Mouse (Mus musculus) R1 (cell line): ENCODE data around the gene Akt1s1.

Source experiments
- DNase-seq: peaks from one replicate; pipeline ENCODE4 v3.0.0-alpha.2; 2018; ENCODE audit warnings: low read depth, low spot score

Gene Akt1s1

DNA sequence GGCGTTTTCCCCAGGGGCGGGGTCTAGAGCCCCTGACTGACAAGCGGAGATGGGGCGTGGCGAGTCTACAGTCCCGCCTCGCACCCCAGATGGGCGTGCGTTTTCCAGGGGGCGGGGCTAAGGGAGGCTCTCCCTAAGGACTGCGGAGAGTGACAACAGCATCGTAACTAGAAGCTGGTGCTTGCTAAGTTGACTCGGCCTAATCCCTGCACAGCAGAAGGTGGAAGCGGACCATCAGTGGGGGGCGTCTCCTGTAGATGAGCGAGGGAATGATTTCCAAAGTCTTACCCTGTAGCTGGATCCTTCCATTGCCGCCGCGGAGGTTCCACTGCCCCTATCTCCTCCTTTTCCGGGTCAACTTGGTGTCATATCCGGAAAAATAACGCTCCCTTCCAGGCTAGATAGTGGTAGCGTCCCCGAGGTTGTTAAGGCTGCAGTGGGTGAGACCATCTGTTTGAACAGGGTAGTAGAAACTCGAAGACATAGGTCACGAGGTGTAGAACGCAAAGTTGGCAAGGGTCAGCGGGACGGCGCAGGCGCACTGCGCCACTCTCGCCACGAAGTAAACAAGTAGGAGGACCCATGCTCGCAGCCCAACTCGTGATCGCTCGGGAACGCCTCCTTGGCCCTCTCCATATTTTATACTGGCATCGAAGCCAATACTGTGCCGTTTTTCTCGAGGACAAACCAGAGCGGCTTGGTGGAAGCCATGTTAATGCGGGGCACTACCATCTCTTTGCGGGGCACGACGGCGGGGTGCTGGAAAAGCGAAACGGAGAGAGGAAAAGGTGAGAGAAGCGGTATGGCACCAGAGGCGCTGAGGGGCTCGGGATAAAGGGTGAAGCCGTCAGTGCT, at the start of gene Akt1s1, which contains the start of gene Tbc1d17:
Gene Akt1s1 (plus strand): TSS at position 431 of the 855 bp plus-strand sequence.
Gene Tbc1d17 (minus strand): TSS at position 519 of the 855 bp plus-strand sequence.
- DNase-seq = peak; percentile 100

DNA sequence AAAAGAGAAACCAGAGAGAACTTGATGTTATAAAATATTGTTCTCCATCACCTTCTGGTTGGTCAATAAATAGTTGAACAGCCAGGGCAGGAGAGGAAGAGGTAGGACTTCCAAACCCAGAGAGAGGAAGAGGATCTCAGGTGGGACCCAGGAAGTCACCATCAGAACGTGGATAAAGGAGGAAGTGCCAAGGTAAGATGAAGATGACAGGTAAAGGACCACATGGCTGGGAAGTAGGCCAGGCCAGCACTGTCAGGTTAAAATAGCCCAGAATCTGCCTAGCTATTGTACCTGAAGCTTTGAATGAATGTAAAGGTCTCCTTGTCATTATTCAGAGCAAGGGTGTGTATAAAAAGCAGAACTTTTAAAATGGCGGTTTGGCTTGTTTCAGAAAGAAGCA, 39.9 kb upstream of the Akt1s1 start:
- DNase-seq = no peak

DNA sequence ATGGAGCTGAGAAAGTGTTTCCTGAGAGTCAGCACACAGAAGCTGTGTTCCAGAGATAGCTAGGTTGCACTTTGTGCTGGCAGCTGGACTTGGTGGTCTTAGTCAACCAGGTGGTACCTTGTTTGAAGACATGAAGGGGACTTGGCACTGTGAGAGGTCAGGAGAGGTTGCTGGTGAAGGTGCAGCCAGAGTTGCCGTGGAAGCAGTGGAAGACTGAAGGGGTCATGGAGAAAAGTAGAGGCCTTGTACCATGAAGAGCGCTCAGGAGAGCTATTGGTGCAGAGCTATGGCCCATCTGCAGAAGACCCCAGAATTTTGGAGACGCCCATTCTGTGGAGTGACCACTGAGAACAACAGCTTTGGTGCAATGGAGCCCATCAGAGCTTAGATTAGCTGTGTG, 39.3 kb upstream of the Akt1s1 start:
- no peak for DNase-seq

DNA sequence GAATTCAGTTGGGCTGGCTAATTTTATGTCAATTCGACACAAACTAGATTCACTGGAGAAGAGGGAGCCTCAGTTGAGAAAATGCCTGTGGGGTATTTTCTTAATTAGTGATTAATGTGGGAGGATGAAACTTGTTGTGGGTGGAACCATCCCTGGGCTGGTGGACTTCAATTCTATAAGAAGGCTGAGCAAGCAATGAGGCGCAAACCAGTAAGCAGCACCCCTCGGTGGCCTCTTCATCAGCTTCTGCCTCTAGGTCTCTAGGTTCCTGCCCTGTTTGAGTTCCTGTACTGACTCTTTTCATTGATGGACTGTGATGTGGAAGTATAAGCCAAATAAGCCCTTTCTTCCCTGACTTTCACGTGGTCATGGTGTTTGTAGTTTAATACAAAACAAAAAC, 38.4 kb upstream of the Akt1s1 start:
- no peak for DNase-seq

DNA sequence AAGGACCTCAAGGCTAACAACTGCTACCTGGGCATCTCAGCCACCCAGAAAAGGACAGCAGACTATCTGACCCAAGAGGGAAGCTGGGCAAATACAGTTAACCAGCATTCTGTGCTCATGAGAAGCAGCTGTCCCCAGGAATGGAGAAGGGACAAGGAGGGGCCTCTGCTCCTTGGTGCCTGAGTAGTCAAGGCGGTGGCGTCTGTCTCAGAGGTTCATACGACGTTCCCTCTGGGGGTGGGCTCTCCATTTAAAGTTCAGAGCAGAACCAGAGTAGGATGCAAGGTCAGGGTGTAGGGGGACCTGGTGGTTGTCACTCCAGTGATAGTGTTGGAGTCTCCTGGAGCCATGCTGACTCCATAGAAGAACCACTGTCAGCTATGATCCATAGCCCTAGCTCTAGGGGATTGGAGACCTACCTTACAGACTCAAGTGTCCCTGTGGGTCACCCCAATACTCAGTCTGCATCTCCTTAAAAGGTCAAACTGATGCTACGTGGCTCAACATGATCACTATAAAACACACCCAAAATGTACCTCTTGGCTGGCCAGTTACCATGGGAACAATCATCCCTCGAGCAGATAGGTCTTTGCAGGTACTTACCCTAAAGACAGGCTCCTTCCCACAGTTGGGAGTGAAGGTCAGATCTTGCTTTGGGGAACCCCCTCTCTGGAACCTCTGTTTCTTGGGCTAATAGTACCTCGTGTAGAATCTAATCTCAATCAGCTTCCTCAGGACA, 37.8 kb upstream of the Akt1s1 start:
- DNase-seq = no peak

DNA sequence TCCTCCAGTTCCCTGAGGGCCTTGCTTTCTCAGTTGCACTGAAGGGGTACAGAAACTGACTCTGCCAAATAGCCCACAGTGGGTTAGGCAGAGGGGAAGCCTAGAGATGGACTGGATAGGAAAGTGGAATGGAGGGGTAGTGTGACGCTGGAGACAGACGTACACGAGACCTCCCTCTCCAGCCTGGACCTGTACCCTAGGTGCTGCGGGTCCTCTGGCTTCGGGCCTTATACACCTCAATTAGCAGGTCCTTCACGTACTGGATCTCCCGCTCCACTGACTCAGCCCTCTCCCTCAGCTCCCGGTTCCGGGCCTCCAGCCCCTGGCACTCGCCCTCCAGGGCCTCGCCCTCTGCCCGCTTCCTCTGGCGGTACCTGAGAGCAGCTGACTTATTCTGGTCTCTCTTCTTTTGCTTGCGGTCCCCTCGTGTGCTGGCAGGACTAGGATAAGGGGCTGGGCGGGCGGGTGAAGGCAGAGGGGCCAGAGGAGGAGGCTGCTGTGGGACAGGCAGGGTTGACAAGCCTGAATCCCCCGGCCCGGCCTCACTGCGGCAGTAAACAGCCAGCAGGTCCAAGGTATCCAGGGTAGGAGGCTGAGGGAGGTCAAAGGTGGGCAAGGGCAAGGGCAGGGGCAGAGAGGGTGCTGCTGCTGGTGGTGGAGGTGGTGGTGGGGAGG, 36.0 kb upstream of the Akt1s1 start:
- no peak for DNase-seq

DNA sequence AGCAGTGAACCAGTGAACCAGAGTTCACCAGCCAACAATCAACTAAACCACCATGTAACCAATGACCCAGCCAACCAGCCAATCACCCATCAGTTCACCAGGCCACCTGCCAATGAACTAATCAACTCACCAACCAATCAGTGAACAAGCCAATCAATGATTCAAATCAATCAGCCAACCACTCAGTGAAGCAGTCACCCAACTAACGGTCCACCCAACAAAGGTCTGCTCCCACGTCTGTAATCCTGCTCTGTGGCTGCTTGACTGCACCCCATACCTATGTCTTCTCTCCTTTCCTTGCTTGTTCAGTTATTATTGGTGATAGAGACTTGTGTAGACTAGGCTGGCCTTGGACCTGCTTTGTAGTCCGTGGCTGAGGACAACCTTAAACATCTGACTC, 34.8 kb upstream of the Akt1s1 start:
- DNase-seq = no peak

DNA sequence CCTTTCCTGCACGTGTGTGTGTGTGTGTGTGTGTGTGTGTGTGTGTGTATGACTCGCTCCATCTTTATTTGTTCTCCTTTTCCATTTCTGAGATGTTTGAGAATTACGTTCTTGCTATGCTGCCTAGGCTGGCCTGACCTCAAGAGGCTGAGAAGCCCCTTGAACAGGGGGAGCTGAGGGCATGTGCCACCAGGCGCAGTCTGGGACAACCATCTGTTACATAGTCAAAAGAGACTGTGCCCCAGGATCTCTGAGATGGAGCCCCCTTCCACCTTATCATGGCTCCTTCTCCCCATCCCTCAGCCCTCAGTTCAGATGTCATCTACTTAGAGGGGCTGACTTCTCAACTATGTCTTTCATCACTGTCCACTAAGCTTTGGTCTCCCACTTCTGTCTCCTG, 34.4 kb upstream of the Akt1s1 start:
- no peak for DNase-seq

DNA sequence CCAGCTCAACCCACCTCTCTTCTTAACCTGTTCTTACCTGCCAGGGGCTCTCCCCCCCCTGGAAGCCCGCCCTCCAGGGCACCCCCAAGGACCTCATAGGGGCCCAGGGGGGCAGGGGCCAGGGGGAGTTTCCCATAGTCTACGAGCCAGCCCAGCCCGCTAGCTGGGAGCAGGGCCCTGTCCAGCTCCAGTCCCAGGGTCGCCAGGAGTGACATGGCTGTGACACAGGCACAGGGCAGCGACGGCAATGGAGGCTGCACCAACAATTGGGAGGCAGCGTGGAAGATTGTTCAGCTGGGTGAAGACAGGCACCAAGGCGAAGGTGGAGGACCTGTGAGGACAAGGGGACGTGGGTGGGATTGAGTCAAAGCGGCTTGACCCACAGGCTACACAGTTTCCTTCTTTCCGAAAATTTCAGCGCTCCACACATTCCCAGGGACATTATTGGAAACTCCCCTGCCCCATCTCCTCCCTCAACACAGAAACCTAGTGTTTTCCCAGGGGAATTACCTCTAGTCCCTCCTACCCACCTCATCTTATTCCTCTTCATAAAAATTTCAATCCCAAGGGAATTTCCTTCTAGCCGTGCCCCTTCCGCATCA, 33.7 kb upstream of the Akt1s1 start:
- DNase-seq = no peak

DNA sequence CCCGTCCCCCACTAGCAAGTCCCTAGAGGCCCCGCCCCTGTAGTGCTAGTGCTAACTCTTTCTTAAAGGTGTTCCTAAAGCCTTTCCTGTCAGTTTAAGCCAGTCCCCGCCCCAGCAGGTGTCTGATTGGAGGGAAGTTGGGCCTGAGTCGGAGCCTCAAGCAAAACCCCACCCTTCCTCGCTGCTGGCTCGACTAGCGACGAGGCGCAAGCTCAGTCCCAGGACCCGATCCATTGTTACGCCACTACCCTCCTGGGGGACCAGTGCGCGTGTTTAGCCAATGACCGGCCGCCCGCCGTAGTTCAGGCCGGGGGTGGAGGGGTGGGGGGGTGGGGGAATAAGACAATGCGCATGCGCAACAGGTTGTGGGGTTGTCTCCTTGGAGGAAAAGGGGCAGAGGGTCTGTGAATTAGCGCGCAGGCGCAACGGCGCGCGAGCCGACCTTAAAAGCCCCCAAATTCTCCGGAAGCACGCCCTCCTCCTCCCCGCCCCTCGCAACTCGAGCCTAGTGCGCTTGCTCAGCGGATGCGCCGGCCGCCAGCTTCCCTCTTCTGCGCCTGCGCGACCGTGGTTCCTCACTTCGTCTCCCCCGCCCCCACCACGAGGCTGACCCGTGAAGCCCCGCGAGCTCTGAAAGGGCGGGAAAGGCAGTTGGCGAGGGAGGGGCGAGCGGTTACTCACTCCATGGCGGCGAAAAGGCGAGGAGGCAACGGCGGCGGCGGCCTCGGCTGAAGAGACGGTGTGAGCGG, 32.9 kb upstream of the Akt1s1 start, which contains the start of the genes Nup62 and Il4i1:
Gene Nup62 (plus strand): TSS at position 368 of the 749 bp plus-strand sequence.
Gene Il4i1 (plus strand): TSS at position 667 of the 749 bp plus-strand sequence.
- DNase-seq = peak; percentile 100

DNA sequence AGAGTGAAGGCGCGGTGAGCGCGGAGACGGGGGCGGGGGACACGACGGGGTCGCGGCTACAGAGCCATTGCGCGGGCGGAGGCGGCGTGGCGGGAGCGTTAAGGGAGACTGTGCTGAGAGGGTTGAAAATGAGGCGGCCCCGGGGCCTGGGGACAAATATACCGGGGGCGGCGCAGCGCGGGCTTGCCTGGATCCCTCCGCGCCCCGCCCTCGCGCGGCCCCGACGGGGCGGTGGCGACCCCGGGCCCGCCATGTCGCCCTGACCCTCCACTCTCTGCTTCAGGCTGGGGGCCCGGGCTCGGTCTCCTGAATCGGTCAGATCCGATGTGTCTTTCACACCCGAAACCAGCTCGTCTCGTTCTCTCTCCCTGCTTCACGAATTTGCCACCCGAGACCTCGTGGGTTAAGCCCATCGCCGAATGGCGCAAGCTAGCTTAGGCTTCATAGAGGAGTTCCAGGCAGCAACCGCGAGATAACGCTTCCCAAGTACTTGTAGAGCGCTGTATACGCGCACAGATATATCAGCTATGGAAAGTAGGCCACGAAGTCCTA, 32.2 kb upstream of the Akt1s1 start, which contains the start of gene Atf5:
Gene Atf5 (minus strand): TSS at position 189 of the 552 bp plus-strand sequence.
- peak; percentile 57 for DNase-seq

DNA sequence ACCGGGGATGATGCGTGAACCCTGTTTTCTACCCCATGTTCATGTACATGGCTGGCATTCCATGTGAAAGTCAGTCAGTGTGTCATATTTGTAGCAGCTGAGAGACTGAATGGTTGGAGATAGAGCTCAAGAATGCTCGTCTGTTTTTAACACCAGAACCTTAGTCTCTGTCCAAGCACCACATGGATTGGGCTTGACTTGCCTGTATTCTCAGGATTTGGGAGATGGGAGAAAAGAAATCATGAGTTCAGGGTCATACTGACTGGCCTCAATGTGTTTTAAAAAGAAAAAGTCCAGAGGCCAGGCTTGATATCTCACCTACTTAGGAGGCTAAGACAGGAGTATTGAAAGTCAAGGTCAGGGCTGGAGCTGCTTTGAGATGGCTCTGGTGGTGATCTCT, 31.4 kb upstream of the Akt1s1 start:
- no peak for DNase-seq

DNA sequence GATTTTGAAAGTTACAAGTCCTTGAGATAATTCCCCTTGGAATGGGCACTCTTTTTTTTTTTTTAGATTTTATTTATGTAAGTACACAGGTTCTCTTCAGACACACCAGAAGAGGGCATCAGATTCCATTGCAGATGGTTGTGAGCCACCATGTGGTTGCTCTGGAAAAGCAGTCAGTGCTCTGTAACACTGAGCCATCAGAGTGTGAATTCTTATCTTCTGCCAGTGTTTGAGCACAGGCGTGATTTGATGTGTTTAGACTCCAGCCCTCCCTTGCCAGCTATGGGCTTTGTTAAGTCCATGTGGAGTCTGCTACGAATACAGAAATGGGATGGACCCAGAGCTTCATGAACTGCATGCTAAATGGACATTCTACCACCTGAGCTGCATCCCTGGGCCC, 30.6 kb upstream of the Akt1s1 start:
- DNase-seq = no peak

DNA sequence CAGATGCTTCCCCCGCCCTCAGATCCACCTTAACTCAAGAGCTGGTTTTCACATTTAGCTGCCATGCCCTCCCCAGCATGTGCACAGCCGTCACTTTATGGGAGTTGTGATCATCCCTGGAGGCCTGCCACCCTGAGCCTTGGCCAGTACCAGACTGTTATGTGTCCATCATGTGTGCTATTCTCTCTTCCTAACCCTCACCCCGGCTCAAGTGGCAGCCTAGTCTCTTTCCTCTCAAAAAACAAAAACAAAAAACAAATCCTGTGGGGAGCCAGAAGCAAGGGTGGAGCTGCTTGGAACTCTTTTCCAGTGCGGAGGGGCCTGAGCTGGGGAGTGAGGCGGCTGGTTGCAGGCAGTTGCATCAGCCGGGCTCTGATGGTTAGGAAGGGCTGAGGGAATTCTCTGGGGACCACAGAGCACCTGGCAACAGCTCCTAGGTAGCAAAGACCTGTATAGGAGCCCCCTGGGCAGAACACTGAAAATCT, 30.0 kb upstream of the Akt1s1 start:
- peak; percentile 55 for DNase-seq

DNA sequence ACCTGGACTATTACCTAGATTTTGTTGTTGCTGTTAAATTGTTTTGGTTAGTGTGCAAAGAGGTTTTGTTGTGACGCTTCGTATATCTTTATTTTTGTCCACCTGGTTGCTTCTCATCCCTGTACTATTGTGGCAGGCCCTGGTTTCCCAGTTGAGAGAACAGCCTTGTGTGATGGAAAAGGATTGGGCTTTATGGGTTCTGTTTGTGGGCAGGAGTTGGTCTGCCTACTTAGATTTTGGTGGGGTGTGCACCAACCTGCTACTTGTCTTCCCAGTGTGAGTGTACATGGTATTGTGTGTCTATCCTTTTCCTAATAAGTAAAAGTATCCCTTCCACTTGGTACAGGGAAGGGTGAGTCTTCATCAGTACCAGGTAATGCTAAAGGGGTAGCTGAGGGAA, 29.4 kb upstream of the Akt1s1 start:
- DNase-seq = no peak

DNA sequence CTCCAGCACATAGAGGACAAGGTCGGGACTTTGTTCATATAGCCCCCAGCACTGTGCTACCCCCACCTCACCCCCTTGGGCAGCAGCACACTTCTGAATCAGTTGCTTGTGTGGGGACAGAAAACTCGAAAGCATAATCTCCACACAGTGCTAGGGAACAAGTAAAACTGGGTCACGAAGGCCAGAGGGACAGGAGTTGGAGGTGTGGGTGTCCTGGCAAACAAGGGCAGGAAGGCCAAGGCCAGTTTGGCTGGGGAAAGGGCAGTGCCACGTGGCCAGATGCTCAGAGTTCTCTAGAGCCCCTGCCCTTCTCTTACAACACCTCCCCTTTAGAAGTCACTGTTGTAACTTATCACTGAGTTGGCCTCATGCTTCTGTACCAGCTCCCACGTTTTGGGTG, 28.9 kb upstream of the Akt1s1 start:
- DNase-seq = no peak

DNA sequence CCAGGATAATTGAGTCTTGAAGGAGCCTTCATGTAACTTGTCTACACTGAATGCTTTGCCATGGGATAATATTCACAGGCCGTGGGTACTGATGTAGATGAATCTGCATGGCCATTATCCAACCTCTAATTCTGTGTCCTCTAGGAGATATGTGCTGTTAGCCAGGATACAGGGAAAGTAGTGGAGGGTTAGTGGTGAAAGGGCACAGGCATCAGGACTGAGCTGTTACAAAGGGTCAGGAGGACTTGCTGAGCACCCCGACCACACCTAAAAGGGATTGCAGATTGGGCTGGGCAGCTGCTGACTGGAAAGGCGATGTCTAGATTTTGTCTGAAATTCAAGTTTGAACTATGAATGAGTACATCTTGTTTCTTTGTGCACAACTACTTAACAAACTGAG, 28.3 kb upstream of the Akt1s1 start:
- DNase-seq = no peak

DNA sequence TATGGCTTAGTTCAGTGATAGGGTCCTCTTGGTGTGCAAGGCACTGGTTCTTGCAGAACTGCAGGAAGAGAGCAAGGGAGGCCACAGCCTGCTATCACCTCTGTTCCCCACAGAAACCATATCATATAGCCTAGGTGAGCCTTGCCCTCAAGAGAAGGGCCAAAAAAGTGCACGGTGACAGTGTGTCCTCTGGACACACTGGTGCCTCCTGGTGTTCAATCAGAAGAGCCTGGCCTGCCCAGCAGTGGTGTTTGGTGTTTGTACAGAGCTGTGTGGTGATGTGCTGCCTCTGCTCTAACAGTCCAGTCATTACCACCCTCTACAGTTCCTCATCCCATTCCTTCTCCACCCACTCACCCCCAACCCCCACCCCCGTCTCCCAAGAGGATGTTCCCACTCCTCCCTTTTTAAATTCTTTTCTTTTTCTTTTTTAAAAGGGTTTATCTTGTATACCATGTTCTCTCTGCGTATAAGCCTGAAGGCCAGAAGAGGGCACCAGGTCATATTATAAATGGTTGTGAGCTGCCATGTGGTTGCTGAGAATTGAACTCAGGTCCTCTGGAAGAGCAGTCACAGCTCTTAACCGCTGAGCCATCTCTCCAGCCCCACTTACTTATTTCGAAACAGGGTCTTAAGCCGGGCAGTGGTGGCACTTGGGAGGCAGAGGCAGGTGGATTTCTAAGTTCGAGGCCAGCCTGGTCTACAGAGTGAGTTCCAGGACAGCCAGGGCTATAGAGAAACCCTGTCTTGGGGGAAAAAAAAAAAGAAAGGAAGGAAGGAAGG, 26.9 kb upstream of the Akt1s1 start:
- no peak for DNase-seq

DNA sequence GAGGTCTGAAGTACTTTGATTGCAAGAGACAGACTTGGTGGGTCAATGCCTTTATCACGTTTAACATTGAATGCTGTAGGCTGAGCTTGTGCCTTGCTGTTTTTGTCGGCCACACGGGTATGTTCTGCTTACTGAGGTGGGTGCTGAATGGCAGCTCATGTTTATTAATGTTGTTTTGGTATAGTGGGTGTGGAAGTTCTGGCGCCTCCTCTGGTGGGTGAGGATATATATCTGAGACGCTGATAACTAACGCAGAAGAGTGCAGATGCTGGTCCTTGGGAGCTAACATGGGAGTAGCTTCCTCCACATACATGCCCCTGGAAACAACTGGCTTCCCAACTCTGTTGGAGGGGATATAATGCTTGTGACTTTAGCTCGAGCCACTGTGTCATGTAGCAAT, 25.4 kb upstream of the Akt1s1 start:
- DNase-seq = no peak

DNA sequence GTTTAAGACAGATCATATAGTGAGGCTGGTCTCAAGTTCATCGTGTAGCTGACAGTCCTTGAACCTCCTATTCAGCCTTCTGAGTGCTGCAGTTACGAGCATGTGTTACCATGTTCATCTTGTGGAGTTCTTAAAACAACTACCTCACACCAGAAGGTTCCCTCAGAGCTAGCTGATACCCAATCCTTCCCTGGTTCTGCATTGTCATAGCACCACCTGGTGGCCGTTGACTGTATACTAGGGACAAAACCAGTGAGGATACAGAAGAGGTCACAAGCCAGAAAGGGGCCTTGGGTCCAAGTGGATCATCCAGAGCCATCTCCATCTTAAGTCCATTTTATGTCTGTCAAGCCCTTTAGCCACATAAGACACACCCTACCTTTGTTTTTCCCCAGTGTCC, 23.9 kb upstream of the Akt1s1 start:
- DNase-seq = peak; percentile 81
